Mouse (Mus musculus) mouse embryonic stem cell (cell line): ENCODE measurements at regions not wholly inside any gene's neighbourhood (a gene's known extent, or its start where the extent isn't known, plus 50 kb on each side); places are given as distances from the start of the nearest gene placed in this dataset.

Experiments
- in situ Hi-C, 2 experiments: fragments of 300-500 bp; cut with MboI; formaldehyde crosslinking; loops; 1 replicate in 1 of 2; 3 replicates in 1 of 2; pipeline ENCODE4 v1.14.3; 2019 to 2020; ENCODE audit warnings: low sequenced_read_pairs in 2 of 2, low pct_unique_long_range_greater_than_20kb in 1 of 2, mixed read lengths in 1 of 2; ENCODE audit not compliant: unreplicated experiment in 1 of 2

- in situ Hi-C loops = no loop called here
These were observed 495.3 kb downstream of the Ccdc171 start for GRCm38 (mm10) chr4:84020692-84021091.

DNA sequence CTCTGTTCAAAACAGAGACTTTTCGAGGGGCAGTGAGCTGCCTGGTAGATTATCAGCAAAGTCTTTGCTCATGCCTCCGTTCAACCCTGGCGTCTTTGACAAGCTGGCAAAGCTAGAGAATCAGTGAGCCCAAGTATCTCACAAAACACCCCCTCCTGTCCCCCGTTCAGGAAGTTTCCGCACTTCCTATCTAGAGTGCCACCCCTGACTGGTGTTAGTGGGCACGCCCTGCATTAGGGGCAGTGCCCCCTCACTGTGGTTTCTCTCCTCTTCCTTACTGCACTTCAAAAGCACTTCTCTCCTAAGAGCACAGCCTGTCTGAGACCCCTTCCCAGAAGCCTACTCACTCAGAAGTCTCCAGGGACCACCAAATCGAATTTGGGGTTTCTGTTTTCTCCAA, 497.0 kb downstream of the Ccdc171 start:
- in situ Hi-C loops = no loop called here

DNA sequence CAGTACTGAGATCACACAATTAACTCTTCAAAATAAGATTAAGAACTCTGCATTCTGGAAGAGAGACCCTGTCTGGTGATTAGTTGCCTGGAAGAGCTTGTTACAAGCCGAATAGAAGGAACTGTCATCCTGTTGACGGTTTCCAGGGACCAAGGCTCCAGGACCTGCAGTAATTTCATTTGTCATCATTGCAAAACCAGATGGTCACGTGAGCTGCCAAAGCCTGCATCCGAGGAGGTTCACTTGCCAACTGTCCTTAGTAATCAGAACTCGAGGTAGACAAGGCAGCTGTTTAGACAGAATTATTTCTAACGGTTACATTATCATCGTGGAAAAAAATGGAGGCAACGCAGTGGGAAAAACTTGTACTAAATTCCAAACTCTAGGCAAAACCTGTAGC, 500.8 kb downstream of the Ccdc171 start:
- in situ Hi-C loops = no loop called here

DNA sequence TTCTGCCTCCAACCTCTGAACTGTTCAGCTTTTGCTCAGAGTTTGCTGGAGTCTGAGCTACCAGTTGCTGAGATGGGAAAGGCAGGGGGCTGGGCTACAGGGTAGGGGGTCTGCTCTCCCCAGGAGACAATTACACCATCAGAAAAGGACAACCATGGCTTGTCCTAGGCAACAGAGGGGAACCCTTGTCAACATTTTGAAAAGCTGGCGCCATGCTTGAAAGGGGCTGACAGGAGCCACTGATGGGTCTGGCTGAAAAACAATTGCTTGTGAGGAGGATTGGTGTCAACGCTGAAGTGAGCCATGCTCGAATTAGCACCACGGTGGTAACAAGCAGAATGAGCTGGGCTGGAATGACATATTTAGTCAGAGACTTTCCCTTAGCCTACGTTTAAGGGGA, 502.8 kb downstream of the Ccdc171 start:
- in situ Hi-C loops = no loop called here

- in situ Hi-C loops = no loop called here
These were observed 505.6 kb downstream of the Ccdc171 start for GRCm38 (mm10) chr4:84030916-84031315.

GRCm38 (mm10) chr4:84032505-84032904, 507.2 kb downstream of the Ccdc171 start:
- in situ Hi-C loops = no loop called here

GRCm38 (mm10) chr4:84035347-84035746, 510.0 kb downstream of the Ccdc171 start:
- in situ Hi-C loops = no loop called here

DNA sequence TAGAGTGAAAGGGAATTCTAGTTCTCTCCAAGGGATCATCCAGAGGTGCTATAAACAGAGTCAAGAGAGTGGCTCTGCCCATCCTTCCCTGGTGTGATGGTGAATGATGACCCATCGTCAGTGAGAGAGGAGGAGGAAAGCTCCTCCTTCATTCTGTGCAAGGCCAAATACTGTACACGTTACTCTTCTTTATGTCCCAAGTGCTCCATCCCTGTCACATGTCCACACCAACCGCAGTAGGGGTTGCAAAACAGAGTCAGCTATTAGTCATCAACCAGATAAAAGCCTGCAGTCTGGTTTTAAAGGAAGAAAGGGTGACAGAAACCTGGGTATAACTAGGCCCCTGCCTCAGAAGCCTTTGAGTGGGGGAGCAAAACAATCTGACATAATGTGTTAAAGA, 512.2 kb downstream of the Ccdc171 start:
- in situ Hi-C loops = no loop called here

DNA sequence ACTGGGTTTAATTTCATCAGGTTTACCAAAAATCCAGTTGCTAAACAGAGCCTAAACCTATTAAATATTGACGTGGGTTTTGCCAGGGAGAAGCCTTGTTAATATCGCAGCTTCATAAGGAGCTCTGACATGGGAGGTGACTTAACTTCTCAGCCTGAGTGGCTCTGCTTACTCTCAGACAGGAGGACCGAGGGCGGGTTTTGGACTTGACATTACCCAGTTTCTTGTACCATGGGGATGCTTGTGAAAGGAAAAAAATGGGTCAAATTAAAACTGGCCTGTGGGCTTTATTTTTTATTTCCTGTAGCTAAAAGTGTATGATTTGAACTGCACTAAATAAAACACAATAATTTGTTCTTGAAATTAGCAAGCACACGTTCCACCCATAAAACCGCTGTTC, 524.9 kb downstream of the Ccdc171 start:
- in situ Hi-C loops = loop anchor here in 1 of 2 experiments (25.0 kb wide), 1 partner anchor 787 kb away; no protein-coding TSS in a partner anchor

DNA sequence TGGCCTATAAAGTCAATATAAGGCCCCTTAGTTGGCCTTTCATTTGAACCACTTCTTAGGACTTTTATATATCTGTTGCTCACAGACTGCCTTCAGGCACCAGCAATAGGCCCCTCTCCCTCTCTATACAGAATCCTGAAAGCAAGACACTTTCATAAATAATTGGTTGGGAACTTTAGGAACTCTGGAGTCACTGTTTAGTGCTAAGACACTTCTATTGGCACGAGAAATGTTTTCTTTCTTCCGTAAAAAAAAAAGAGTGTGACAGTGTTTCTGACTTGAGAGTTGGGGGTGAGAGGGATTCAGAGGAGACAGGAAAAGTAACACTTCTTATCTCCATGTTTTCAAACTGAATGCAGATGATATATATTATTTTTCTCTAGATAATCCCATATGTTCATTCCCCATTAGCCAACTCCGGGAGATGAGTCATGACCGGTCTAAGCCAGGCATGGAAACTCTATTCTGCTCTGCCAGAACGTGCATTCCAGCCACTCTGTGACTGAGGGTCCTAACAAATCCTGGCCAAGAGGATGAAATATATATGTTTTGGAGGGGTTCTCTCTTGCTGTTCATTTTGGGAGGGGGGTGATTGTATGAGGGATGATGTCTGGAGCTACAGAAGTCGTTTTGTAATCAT, 531.6 kb downstream of the Ccdc171 start:
- in situ Hi-C loops = loop anchor here in 1 of 2 experiments (25.0 kb wide), 1 partner anchor 780 kb away; no protein-coding TSS in a partner anchor

DNA sequence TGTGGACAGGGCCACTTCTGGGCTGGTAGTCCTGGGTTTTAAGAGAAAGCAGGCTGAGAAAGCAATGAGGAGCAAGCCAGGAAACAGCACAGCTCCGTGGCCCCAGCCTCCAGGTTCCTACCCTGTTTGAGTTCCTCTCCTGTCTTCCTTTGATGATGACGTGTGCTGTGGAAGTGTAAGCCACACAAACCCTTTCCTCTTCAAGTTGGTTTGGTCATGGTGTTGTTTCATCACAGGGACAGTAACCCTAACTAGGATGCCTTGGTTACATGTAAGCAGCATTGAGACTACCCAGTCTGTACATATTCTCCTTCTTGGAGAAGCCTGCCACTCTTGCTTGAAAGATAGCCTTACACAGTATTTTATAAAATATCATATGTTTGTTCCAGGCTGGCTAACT, 534.8 kb downstream of the Ccdc171 start:
- in situ Hi-C loops = loop anchor here in 1 of 2 experiments (25.0 kb wide), 1 partner anchor 777 kb away; no protein-coding TSS in a partner anchor

DNA sequence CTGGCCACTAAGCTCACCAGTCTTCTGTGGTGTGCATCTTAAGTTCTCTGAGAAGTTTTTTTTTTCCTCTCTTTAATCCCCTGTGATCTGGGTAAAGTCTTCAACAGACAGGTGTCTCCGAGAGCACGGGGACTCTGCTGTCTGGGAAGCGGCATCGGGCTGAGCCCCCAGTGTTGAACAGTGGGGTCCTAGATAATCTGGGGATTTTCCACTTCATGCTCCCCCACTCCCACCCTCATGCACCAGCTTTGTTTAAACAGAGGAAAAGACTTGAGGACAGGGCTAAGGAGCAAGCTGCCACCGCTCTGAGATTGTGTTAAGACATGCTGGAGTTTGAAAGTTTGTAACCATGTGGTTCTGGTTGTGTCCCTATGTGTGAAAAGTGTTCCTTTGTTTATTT, 538.4 kb downstream of the Ccdc171 start:
- in situ Hi-C loops = loop anchor here in 1 of 2 experiments (25.0 kb wide), 1 partner anchor 774 kb away; no protein-coding TSS in a partner anchor

DNA sequence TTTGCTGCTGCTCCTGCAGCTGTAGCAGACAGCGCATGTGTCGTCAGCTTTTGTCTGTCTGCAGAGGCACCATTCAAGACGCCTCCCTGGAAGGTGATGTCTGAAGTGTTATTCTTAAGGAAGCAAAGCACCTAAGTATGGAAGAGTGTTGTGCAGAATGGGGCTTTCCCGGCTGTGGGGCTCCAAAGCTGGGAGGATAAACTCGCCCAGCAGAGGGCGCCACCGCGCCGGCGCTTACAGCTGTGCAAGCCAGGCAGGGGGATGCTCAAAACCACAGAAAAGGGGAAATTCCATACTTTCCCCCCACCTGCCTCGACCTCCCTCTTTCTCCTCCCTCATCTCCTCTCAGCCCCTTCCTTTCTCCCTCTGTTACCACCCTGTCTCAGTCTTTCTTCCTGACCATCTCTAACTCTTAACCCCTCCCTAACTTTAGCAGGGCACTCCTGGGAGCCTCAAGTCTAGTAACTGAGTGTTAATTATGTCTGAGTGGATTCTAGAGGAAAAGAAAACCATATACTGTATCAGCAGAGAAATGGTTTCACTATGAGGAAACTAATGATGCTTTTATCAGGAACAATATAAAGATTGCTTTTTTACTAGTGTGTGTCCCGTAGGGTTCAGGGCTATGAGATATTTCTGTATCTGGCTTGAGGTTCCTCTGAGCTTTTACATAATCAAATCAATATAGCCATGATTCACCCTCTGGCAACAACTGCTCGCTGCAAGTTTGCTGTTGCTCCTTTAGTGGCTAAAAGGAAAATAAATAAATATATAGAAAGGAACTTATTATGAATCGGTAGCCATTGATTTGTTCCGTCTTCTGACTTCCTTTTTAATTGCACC, 539.5 kb downstream of the Ccdc171 start:
- in situ Hi-C loops = loop anchor here in 1 of 2 experiments (25.0 kb wide), 1 partner anchor 772 kb away; no protein-coding TSS in a partner anchor

- in situ Hi-C loops = loop anchor here in 1 of 2 experiments (25.0 kb wide), 1 partner anchor 772 kb away; no protein-coding TSS in a partner anchor
These were observed 540.2 kb downstream of the Ccdc171 start for GRCm38 (mm10) chr4:84065457-84066124.

DNA sequence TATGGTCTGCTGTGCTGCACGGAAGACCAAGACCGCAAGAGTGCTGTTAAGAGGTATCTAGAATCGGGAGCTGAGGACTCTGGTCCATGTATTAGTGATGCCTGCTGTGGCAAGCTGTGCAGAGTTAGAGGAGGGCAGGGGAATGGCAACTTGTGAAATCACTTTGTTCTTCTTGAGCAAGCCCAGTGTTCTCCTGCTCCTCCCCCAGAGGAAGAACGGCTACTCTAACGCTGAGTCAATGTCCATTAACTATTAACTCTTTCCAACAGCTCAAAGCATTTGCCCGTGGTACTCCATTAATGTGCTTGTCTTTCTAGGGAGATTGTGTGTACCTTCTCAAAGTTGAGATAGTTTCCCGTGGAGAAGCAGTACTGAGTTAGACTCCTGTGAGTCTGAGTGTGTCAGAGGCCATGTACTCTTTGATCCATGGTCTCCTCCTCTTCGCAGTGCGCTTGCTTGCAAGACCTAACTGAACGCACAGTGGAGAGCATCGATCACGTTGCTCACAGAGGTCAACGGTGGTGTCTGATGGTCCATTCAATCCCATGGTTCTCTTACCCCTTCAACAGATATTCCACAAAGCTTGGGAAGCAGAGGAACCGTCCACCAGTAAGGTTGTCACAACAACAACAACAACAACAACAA, 542.7 kb downstream of the Ccdc171 start:
- in situ Hi-C loops = loop anchor here in 1 of 2 experiments (25.0 kb wide), 1 partner anchor 769 kb away; no protein-coding TSS in a partner anchor

GRCm38 (mm10) chr4:84068947-84069663, 543.8 kb downstream of the Ccdc171 start:
- in situ Hi-C loops = loop anchor here in 1 of 2 experiments (25.0 kb wide), 1 partner anchor 768 kb away; no protein-coding TSS in a partner anchor

GRCm38 (mm10) chr4:84069681-84070080, 544.3 kb downstream of the Ccdc171 start:
- in situ Hi-C loops = loop anchor here in 1 of 2 experiments (25.0 kb wide), 1 partner anchor 768 kb away; no protein-coding TSS in a partner anchor

GRCm38 (mm10) chr4:84070089-84070488, 544.7 kb downstream of the Ccdc171 start:
- in situ Hi-C loops = loop anchor here in 1 of 2 experiments (25.0 kb wide), 1 partner anchor 767 kb away; no protein-coding TSS in a partner anchor
